Mouse (Mus musculus): Measurements from ENCODE around the gene Tpx2. TPM values are rescaled to one million over a fixed set of nuclear protein-coding genes. Genes with fewer than 3 reads are reported as not detected.

Gene Tpx2
- polyA plus RNA-seq, 1 experiment from 2014 or later: 81.5 TPM

DNA sequence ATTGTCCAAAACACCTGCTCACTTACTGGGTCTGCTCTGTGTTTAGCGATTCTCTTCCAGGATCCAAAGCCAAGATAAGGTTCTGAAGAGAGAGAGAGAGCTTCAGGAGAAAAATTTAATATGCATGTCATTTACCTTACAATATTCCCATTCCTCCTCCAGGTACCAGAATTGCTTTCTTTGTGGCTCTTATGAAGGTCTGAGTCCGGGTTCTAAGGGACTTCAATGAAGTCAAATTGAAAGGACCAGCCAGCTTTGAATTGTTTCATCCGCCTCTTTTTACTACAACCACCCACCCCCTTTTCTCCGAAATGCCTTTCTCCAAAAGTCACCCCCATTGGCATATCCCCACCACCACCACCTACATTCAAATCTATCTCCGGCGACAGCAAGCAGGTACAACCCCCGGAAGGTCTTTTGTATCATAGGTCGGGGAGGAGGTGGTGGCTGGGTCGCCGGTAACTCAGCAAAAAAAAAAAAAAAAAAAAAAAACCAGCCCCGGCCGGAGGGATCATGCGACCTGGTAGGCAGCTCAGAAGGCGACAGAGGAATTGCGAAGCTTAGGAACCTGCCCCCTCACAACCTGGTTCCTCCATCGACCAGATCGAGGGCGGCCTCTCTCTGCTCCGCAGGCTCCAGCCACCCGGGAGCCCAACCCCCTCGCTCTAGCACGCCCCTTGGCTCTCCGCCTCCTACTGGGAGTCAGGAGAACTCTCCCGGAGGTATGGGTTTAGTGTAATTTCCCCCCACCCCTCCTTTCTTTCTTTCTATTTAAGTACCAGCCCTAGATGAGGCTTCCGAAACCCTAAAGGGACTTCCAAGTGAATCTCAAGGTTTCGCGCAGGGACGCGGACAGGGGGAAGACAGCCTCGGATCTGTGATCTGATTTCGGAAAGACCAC is 17.5 kb upstream of the Tpx2 start:
- H3K4me1 ChIP-seq (ENCODE audit: control insufficient read depth, insufficient read depth, low read length): peaks cover 45% of the 10 kb centered on the region

GRCm38 (mm10) chr2:152831019-152831878 is 16.5 kb upstream of the Tpx2 start, which contains the start of gene Bcl2l1:
Gene Bcl2l1 (minus strand): TSS chr2:152831728.
- under 1% methylated on average over 64 of the region's 74 CpGs for WGBS
- H3K4me2 ChIP-seq (ENCODE audit: low read length): peak within 1 kb of the TSS; percentile 80

More for the DNA sequence above, 17.5 kb upstream of the Tpx2 start:
- peak; percentile 95 for DNase-seq (ENCODE audit: low spot score)
- no peaks in the 10 kb centered on the region for H3K27me3 ChIP-seq (replicated peaks; ENCODE audit: control insufficient read depth, insufficient read depth, low read length)
- no peaks in the 10 kb centered on the region for H3K9me3 ChIP-seq (replicated peaks; ENCODE audit: control insufficient read depth, low read length)
- peaks cover 13% of the 10 kb centered on the region for H3K36me3 ChIP-seq (ENCODE audit: control insufficient read depth, insufficient read depth, low read length)
- WGBS: 2% methylated on average over 31 of the region's 31 CpGs
- ATAC-seq: peak; percentile 84
- H3K9ac ChIP-seq (ENCODE audit: low read length): peak overlapping the region; percentile 97
- peak overlapping the region; percentile 99 for H3K27ac ChIP-seq (ENCODE audit: low read depth, low read length)
- H3K4me2 ChIP-seq (ENCODE audit: low read length): peak overlapping the region; percentile 80
- peak overlapping the region; percentile 85 for H3K4me3 ChIP-seq (ENCODE audit: low read depth, low read length)

DNA sequence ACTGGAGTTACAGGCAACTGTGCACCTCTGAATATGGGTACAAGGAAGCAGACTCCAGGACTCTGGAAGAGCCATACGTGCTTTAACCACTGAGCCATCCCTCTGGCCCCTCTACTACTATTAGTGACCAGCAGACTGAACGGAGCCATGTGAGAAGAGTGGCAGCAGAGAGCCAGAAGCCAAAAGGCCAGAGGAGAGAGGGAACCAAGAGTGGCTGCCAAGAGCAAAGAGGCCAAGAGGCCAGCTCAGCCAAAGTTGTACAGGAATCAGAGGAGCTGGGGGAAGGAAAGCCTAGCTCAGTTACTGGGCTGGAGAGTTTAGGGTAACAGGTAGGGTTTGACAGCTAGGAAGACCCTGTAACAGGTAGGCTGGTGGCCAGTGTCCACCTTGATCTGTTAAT is 8.5 kb upstream of the Tpx2 start:
- no peaks in the 10 kb centered on the region for H3K36me3 ChIP-seq (ENCODE audit: control insufficient read depth, insufficient read depth, low read length)
- H3K4me2 ChIP-seq (ENCODE audit: low read length): no peak overlapping the region
- H3K9ac ChIP-seq (ENCODE audit: low read length): no peak overlapping the region
- DNase-seq (ENCODE audit: low spot score): no peak
- no peaks in the 10 kb centered on the region for H3K9me3 ChIP-seq (replicated peaks; ENCODE audit: control insufficient read depth, low read length)
- no peak overlapping the region for H3K27ac ChIP-seq (ENCODE audit: low read depth, low read length)
- ATAC-seq: no peak
- H3K27me3 ChIP-seq (replicated peaks; ENCODE audit: control insufficient read depth, insufficient read depth, low read length): no peaks in the 10 kb centered on the region
- 76% methylated on average over 2 of the region's 2 CpGs for WGBS
- no peaks in the 10 kb centered on the region for H3K4me1 ChIP-seq (ENCODE audit: control insufficient read depth, insufficient read depth, low read length)
- no peak overlapping the region for H3K4me3 ChIP-seq (ENCODE audit: low read depth, low read length)

More at GRCm38 (mm10) chr2:152831019-152831878, 16.5 kb upstream of the Tpx2 start, which contains the start of gene Bcl2l1:
- ATAC-seq (peak; percentile 97), DNase-seq (ENCODE audit: low spot score) (peak; percentile 98)
- peak within 1 kb of the TSS; percentile 97 for H3K9ac ChIP-seq (ENCODE audit: low read length)
- peaks cover 12% of the 10 kb centered on the region for H3K36me3 ChIP-seq (ENCODE audit: control insufficient read depth, insufficient read depth, low read length)
- no peaks in the 10 kb centered on the region for H3K9me3 ChIP-seq (replicated peaks; ENCODE audit: control insufficient read depth, low read length)
- no peaks in the 10 kb centered on the region for H3K27me3 ChIP-seq (replicated peaks; ENCODE audit: control insufficient read depth, insufficient read depth, low read length)
- H3K27ac ChIP-seq (ENCODE audit: low read depth, low read length): peak within 1 kb of the TSS; percentile 99
- H3K4me1 ChIP-seq (ENCODE audit: control insufficient read depth, insufficient read depth, low read length): peaks cover 36% of the 10 kb centered on the region
- H3K4me3 ChIP-seq (ENCODE audit: low read depth, low read length): peak within 1 kb of the TSS; percentile 85

GRCm38 (mm10) chr2:152842741-152843140 is 5.0 kb upstream of the Tpx2 start:
- DNase-seq (ENCODE audit: low spot score) (no peak), ATAC-seq (no peak)
- WGBS: 60% methylated on average over 3 of the region's 3 CpGs
- Histone ChIP-seq H3K27ac (ENCODE audit: low read depth, low read length) (no peak overlapping the region), H3K27me3 (replicated peaks; ENCODE audit: control insufficient read depth, insufficient read depth, low read length) (no peaks in the 10 kb centered on the region), H3K9me3 (replicated peaks; ENCODE audit: control insufficient read depth, low read length) (no peaks in the 10 kb centered on the region), H3K4me2 (ENCODE audit: low read length) (no peak overlapping the region), H3K9ac (ENCODE audit: low read length) (no peak overlapping the region), H3K4me3 (ENCODE audit: low read depth, low read length) (no peak overlapping the region), H3K36me3 (ENCODE audit: control insufficient read depth, insufficient read depth, low read length) (no peaks in the 10 kb centered on the region), H3K4me1 (ENCODE audit: control insufficient read depth, insufficient read depth, low read length) (no peaks in the 10 kb centered on the region)

GRCm38 (mm10) chr2:152847057-152847814 is 528 bp upstream of the Tpx2 start:
- Histone ChIP-seq H3K9ac (ENCODE audit: low read length) (peak overlapping the region; percentile 22), H3K27ac (ENCODE audit: low read depth, low read length) (no peak overlapping the region), H3K27me3 (replicated peaks; ENCODE audit: control insufficient read depth, insufficient read depth, low read length) (no peaks in the 10 kb centered on the region), H3K4me3 (ENCODE audit: low read depth, low read length) (peak overlapping the region; percentile 72), H3K4me2 (ENCODE audit: low read length) (peak overlapping the region; percentile 45), H3K36me3 (ENCODE audit: control insufficient read depth, insufficient read depth, low read length) (0 out of 2 replicates have a peak, but pooled peaks cover 2% of the 10 kb centered on the region), H3K4me1 (ENCODE audit: control insufficient read depth, insufficient read depth, low read length) (peaks cover 13% of the 10 kb centered on the region; the same call in 1 of the 2 replicates), H3K9me3 (replicated peaks; ENCODE audit: control insufficient read depth, low read length) (no peaks in the 10 kb centered on the region)
- ATAC-seq (no peak; the same call in 1 of the 2 replicates), DNase-seq (ENCODE audit: low spot score) (no peak)
- 10% methylated on average over 3 of the region's 3 CpGs for WGBS

GRCm38 (mm10) chr2:152848466-152848865 is 702 bp downstream of the Tpx2 start:
- Histone ChIP-seq H3K4me3 (ENCODE audit: low read depth, low read length) (peak overlapping the region; percentile 72), H3K4me2 (ENCODE audit: low read length) (peak overlapping the region; percentile 66), H3K27ac (ENCODE audit: low read depth, low read length) (peak overlapping the region; percentile 63; the same call in 1 of the 2 replicates), H3K36me3 (ENCODE audit: control insufficient read depth, insufficient read depth, low read length) (0 out of 2 replicates have a peak, but pooled peaks cover 7% of the 10 kb centered on the region), H3K4me1 (ENCODE audit: control insufficient read depth, insufficient read depth, low read length) (peaks cover 13% of the 10 kb centered on the region; the same call in 1 of the 2 replicates), H3K9ac (ENCODE audit: low read length) (peak overlapping the region; percentile 67), H3K27me3 (replicated peaks; ENCODE audit: control insufficient read depth, insufficient read depth, low read length) (no peaks in the 10 kb centered on the region), H3K9me3 (replicated peaks; ENCODE audit: control insufficient read depth, low read length) (no peaks in the 10 kb centered on the region)
- ATAC-seq: no peak
- no peak for DNase-seq (ENCODE audit: low spot score)
- WGBS: 3% methylated on average over 2 of the region's 2 CpGs

DNA sequence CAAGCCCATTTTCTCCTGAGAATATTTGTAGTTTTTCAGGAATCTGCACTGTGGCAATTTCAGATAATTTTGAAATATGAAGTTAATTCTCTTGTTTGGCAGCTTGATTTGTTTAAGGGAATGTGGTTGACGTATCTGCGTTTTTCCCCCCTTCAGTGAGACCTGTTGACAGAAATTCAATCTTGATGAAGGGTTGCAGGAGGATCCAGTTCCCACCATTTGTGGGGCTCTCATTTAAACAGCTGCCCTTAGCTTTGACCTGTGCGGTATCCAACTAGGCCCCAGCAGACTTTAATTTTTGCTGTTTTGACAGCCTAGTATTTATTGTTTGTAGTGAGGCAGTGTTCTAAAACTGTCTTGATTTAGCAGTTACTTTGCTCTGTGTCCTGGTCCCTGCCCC is 11.7 kb downstream of the Tpx2 start:
- H3K9ac ChIP-seq (ENCODE audit: low read length): no peak overlapping the region
- no peak for ATAC-seq
- H3K9me3 ChIP-seq (replicated peaks; ENCODE audit: control insufficient read depth, low read length): no peaks in the 10 kb centered on the region
- H3K36me3 ChIP-seq (ENCODE audit: control insufficient read depth, insufficient read depth, low read length): peaks cover 39% of the 10 kb centered on the region
- H3K4me1 ChIP-seq (ENCODE audit: control insufficient read depth, insufficient read depth, low read length): no peaks in the 10 kb centered on the region
- no peaks in the 10 kb centered on the region for H3K27me3 ChIP-seq (replicated peaks; ENCODE audit: control insufficient read depth, insufficient read depth, low read length)
- no peak for DNase-seq (ENCODE audit: low spot score)
- no peak overlapping the region for H3K4me3 ChIP-seq (ENCODE audit: low read depth, low read length)
- no peak overlapping the region for H3K4me2 ChIP-seq (ENCODE audit: low read length)
- 92% methylated on average over 3 of the region's 3 CpGs for WGBS
- H3K27ac ChIP-seq (ENCODE audit: low read depth, low read length): no peak overlapping the region

DNA sequence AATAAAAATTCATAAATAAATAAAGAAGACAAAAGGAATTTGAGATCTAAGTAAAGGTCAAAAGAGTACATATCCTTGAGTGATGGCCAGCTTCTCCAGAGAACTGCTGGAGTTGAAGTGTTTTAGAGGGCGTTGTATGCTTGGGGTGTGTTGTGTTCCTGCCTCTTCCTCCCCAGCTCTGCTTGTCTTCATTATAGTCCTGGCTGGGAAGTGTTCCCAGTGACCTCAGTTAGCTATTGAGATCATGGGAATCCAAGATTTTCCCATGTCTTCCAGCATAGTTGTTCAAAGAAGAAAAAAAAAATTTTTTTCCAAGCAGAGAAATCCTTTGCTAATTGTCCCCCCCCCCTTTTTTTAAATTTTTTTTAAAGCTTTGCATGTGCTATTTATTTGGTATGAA is 14.1 kb downstream of the Tpx2 start:
- Histone ChIP-seq H3K27me3 (replicated peaks; ENCODE audit: control insufficient read depth, insufficient read depth, low read length) (no peaks in the 10 kb centered on the region), H3K9me3 (replicated peaks; ENCODE audit: control insufficient read depth, low read length) (no peaks in the 10 kb centered on the region), H3K36me3 (ENCODE audit: control insufficient read depth, insufficient read depth, low read length) (peaks cover 25% of the 10 kb centered on the region), H3K27ac (ENCODE audit: low read depth, low read length) (no peak overlapping the region), H3K4me2 (ENCODE audit: low read length) (no peak overlapping the region), H3K9ac (ENCODE audit: low read length) (no peak overlapping the region), H3K4me3 (ENCODE audit: low read depth, low read length) (no peak overlapping the region), H3K4me1 (ENCODE audit: control insufficient read depth, insufficient read depth, low read length) (no peaks in the 10 kb centered on the region)
- DNase-seq (ENCODE audit: low spot score): no peak
- no peak for ATAC-seq
- 94% methylated on average over 1 of the region's 1 CpGs for WGBS

All from forebrain, embryonic 14.5 days (tissue).